Mouse (Mus musculus) embryonic fibroblast, embryonic 13.5 days (primary cell): Measurements from ENCODE around the gene Selenon. TPM values are rescaled to one million over a fixed set of nuclear protein-coding genes. Genes with fewer than 3 reads are reported as not detected.

Experiments
- H3K27ac ChIP-seq: 2 replicates; pipeline ENCODE4 v1.5.1; 2012; ENCODE audit warnings: low read length, control low read depth, inconsistent platforms; ENCODE audit not compliant: insufficient read depth
- H3K4me1 ChIP-seq: 2 replicates; pipeline ENCODE4 v1.6.1; 2011; ENCODE audit warnings: low read length; ENCODE audit not compliant: control insufficient read depth, insufficient read depth
- H3K4me3 ChIP-seq: 2 replicates; pipeline ENCODE4 v1.5.1; 2011; ENCODE audit warnings: mild to moderate bottlenecking, control low read depth, low read length; ENCODE audit not compliant: insufficient read depth
- CTCF ChIP-seq: IDR thresholded peaks from 2 replicates; pipeline ENCODE4 v1.5.1; 2011; ENCODE audit warnings: mild to moderate bottlenecking, control low read depth, low read length, moderate library complexity, borderline replicate concordance; ENCODE audit not compliant: insufficient read depth
- POLR2A ChIP-seq: IDR thresholded peaks from 2 replicates; pipeline ENCODE4 v1.6.1; 2011; ENCODE audit warnings: low read depth, mild to moderate bottlenecking, control low read depth, low read length, moderate library complexity
- polyA plus RNA-seq: library from polyadenylated mRNA; stranded (reverse); fragments of >200 nt; gene quantifications from 2 replicates; pipeline ENCODE4 v1.2.4, GENCODE M21; 2011; ENCODE audit warnings: low read depth; ENCODE audit not compliant: missing spikeins, insufficient read length

Selenon gene
- polyA plus RNA-seq, 1 experiment: 98.0 TPM

GRCm38 (mm10) chr4:134549899-134550298 is 2.1 kb downstream of the Selenon start:
- no peak for TF ChIP-seq POLR2A
- TF ChIP-seq CTCF: no peak
- peaks cover 7% of the 10 kb centered on the region for H3K4me1 ChIP-seq
- no peak overlapping the region for H3K4me3 ChIP-seq
- no peak overlapping the region for H3K27ac ChIP-seq

- TF ChIP-seq POLR2A: no peak
- TF ChIP-seq CTCF: no peak
- no peak overlapping the region for H3K27ac ChIP-seq
- no peak overlapping the region for H3K4me3 ChIP-seq
- H3K4me1 ChIP-seq: peaks cover 7% of the 10 kb centered on the region
Measured at GRCm38 (mm10) chr4:134548169-134548938, 3.6 kb downstream of the Selenon start.

- no peak overlapping the region for H3K4me3 ChIP-seq
- H3K27ac ChIP-seq: no peak overlapping the region
- TF ChIP-seq CTCF (no peak), POLR2A (no peak)
- H3K4me1 ChIP-seq: peaks cover 7% of the 10 kb centered on the region
Measured at GRCm38 (mm10) chr4:134546814-134547705, 4.9 kb downstream of the Selenon start.

GRCm38 (mm10) chr4:134543261-134543660 is 8.7 kb downstream of the Selenon start:
- TF ChIP-seq CTCF (peak; percentile 72), POLR2A (no peak)

GRCm38 (mm10) chr4:134542726-134543125 is 9.2 kb downstream of the Selenon start:
- Histone ChIP-seq H3K27ac (no peak overlapping the region), H3K4me1 (peaks cover 2% of the 10 kb centered on the region; the same call in 1 of the 2 replicates), H3K4me3 (no peak overlapping the region)
- TF ChIP-seq CTCF (no peak), POLR2A (no peak)

More at GRCm38 (mm10) chr4:134543261-134543660, 8.7 kb downstream of the Selenon start:
- H3K4me1 ChIP-seq: peaks cover 2% of the 10 kb centered on the region; the same call in 1 of the 2 replicates
- no peak overlapping the region for H3K27ac ChIP-seq
- no peak overlapping the region for H3K4me3 ChIP-seq

- H3K4me3 ChIP-seq: no peak overlapping the region
- 0 out of 2 replicates have a peak, but pooled peaks cover 4% of the 10 kb centered on the region for H3K4me1 ChIP-seq
- TF ChIP-seq POLR2A: no peak
- TF ChIP-seq CTCF: no peak
- no peak overlapping the region for H3K27ac ChIP-seq
Measured at GRCm38 (mm10) chr4:134538997-134539580, 12.9 kb downstream of the Selenon start.

GRCm38 (mm10) chr4:134535787-134536151 is 16.2 kb downstream of the Selenon start:
- H3K4me1 ChIP-seq: peaks cover 4% of the 10 kb centered on the region; the same call in 1 of the 2 replicates
- peak overlapping the region; percentile 48 for H3K4me3 ChIP-seq
- H3K27ac ChIP-seq: peak overlapping the region; percentile 34
- TF ChIP-seq POLR2A (0 out of 2 replicates have a peak, but pooled peaks have one; percentile 18), CTCF (no peak)

- Histone ChIP-seq H3K4me3 (peak within 1 kb of the TSS; percentile 70), H3K27ac (peak within 1 kb of the TSS; percentile 45), H3K4me1 (peaks cover 4% of the 10 kb centered on the region; the same call in 1 of the 2 replicates)
- TF ChIP-seq POLR2A: peak; percentile 74
- no peak for TF ChIP-seq CTCF
Measured at GRCm38 (mm10) chr4:134534932-134535786, 16.8 kb downstream of the Selenon start, which contains the start of gene Mtfr1l. Gene Mtfr1l (minus strand): TSS chr4:134535387.
